Mouse (Mus musculus) thymus, adult 2 months (tissue): ENCODE measurements around the gene Vmn1r196.

Experiments
- CTCF ChIP-seq: fragments of 200-500 bp; IDR thresholded peaks from 2 replicates; pipeline ENCODE4 v1.5.1; 2012; ENCODE audit warnings: mild to moderate bottlenecking, control low read depth, low read length, moderate library complexity, borderline replicate concordance; ENCODE audit not compliant: control insufficient read depth, poor library complexity, insufficient read depth; ENCODE audit errors: extremely low read depth
- POLR2A ChIP-seq: fragments of 200-500 bp; IDR thresholded peaks from 2 replicates; pipeline ENCODE4 v1.6.1; 2012; ENCODE audit warnings: mild to moderate bottlenecking, low read length, control low read depth, moderate library complexity; ENCODE audit not compliant: control insufficient read depth, poor library complexity, insufficient read depth; ENCODE audit errors: extremely low read depth

DNA sequence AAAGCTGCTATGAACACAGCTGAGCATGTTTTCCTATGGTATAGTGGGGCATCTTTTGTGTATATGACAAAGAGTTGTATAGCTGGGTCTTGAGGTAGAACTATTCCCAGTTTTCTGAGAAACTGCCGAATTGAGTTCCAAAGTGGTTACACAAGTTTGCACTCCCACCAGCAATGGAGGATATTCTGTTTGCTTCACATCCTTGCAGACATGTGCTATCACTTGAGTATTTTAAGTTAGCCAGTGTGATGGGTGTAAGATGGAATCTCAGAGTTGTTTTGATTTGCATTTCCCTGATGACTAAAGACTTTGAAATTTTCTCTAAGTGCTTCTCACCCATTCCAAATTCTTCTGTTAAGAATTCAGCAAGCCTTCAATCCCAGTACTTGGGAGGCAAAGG, 45.8 kb downstream of the Vmn1r196 start:
- no peak for TF ChIP-seq POLR2A
- TF ChIP-seq CTCF: no peak
